Mouse (Mus musculus) E14TG2a.4 (cell line): ENCODE data around the gene Kbtbd12.

Source experiments
- CTCF ChIP-seq: conservative IDR thresholded peaks from 2 replicates; pipeline ENCODE4 v1.5.1; 2014; ENCODE audit warnings: low read length
- NANOG ChIP-seq: IDR thresholded peaks from 2 replicates; pipeline ENCODE4 v1.6.1; 2014; ENCODE audit warnings: borderline replicate concordance, low read length, mixed read lengths
- POU5F1 ChIP-seq: IDR thresholded peaks from 2 replicates; pipeline ENCODE4 v1.6.1; 2014; ENCODE audit warnings: low read length, borderline replicate concordance

GRCm38 (mm10) chr6:88606417-88606816, 31.3 kb downstream of the Kbtbd12 start:
- TF ChIP-seq CTCF (no peak), POU5F1 (no peak), NANOG (no peak)
